Mouse (Mus musculus): Measurements from ENCODE around the gene Pygo1.

GRCm38 (mm10) chr9:72961346-72961745, 35.9 kb downstream of the Pygo1 start:
- TF ChIP-seq CTCF (IDR thresholded peaks at IDR 0.05) (no peak), EP300 (IDR thresholded peaks at IDR 0.05; ENCODE audit: insufficient read depth, low read depth, low read length) (no peak)
